Mouse (Mus musculus) c-Kit-negative CD71-positive TER-119-positive erythroid progenitor cells, embryonic 14.5 days (primary cell): Measurements from ENCODE around the gene 4931422A03Rik.

Experiments used
- DNase-seq: peaks from one replicate; pipeline ENCODE4 v3.0.0-alpha.2; 2013; ENCODE audit warnings: low read depth, low spot score

Gene 4931422A03Rik

DNA sequence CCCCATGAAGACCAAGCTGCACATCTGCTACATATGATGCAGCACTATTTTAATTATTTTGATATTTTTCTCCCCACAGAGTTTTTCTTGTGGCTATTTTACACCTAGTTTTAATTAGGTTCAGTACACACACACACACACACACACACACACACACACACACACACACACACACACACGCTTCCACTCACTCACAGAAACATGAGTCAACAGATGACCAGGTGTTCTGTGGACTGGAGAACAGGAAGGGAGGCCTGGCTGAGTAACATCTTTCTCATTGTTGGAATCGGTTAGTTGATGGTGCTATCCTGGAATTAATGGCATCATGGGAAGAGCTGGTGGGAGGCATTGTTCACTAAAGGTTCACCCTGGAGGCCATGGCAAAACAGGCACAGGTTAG is 90.5 kb downstream of the 4931422A03Rik start:
- no peak for DNase-seq

DNA sequence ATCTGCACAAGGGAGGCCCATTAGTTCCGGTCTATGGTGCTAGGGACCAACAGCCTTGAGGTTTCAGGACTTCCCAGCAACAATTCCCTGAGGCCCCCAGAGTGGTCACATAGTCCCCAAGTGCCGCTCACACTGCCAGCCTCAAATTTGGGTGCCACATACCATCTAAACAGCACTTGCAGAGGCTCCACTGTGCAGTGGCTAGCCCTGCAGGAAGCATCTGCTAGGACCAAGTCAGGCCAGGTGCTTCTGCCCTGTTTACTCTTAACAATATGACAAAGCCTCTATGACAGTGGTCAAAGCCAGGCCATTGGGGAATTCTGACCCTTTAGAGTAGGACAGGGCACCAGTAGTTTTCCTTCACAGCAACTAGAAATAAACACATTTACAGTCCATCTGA is 91.5 kb downstream of the 4931422A03Rik start:
- DNase-seq: no peak

DNA sequence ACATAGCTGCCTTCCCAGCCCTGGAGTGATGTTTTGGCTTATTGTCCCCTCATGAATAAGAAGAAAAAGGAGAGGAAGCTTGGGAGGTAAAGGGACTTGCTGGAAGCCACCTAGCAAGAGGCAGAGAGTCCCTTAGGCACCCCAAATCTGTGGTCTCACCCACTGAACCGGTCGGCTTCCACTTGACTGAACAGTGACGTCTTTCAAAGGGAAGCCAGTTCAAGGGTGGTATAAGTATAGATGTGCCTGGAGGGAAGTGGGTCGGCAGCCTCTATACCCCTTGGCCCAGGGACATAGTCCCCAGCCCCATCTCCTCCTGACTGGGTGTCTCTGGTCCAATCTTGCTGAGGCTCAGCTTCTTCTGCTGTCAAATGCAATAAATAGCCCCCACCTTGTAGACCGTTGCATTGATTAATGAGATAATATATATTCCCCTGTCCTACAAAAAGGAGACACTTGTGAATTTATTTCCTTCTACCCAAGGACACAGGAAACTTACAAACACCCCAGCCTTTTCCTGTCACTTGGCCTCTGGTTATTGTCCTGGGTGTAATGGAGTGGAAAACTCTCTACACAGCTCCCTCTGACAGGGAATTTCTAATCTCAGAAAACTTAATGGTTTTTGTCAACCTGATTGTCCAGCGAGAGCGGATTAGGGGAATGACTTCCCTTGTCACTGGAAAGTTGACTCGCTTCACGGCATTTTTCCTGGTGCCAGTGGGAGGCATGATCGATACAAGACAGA is 92.3 kb downstream of the 4931422A03Rik start:
- DNase-seq: no peak

DNA sequence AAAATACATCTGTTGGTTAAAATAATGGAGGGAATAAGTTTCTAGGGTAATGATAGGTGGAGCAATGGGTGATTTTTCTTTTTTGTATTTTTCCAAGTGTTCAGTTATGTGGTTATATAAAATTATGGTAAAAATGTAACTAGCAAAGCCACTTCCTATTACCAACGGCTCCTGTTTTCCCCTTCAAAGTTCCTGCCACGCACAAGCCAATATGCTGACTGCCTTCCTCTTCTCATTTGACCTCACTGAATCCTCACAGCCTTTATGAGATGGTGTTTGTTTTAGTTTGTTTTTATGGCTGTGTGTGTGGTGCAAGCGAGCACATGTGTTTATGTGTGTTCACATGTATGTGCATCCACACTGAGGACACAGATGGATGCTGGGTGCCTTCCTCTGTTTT is 93.5 kb downstream of the 4931422A03Rik start:
- DNase-seq: no peak

DNA sequence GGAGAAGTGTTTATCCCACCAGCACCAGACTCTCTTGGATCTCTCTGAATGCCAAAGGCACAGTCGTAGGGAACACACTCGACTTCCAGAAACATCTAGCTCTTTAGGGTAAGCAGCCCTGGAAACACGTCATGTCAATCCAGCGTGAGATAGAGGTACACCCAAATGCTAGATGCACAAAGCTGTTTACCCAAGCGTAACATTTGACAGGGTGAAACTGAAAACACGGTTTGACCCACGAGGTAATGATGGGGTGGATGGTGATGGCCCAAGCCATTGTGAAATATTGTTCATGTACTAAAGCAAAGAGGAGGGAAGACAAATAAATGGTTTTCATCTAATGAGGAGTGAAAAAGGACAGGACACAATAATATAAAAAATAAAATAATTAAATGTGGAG is 93.9 kb downstream of the 4931422A03Rik start:
- DNase-seq: no peak

DNA sequence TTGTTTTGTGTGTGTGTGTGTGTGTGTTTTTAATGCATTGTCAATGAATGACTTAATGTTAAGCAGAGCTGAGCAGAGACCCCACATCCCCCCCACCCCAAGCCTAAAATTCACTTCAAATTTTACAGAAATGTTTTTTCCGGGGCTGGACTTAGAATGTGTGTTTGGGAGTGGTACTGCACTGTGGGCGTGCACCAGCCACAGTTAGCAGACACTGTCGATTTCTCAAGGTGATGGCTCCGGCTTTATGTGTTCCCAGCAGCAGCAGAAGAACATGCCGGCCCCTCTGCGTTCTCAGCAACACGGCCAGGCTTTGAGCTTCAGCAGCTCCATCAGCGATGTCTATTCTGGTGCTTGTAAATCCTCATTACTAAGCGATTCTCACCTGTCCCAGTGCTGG is 95.7 kb downstream of the 4931422A03Rik start:
- no peak for DNase-seq

DNA sequence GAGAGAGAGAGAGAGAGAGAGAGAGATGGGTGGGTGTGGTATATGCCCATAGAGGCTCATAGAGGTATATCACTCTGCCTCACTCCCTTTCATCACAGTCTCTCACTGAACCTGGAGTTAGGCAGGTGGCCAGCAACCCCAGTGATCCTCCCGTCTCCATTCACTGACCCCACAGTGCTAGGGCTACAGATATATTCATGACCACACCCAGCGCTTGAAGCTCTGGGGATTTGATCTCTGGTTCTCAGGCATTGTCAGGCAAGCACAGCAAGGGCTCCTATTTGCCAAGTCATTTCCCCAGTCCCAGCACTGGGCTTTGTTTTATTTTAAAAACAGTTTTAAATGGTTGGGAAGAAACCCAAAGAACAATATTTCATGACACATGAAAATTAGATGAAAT is 96.1 kb downstream of the 4931422A03Rik start:
- DNase-seq: no peak

DNA sequence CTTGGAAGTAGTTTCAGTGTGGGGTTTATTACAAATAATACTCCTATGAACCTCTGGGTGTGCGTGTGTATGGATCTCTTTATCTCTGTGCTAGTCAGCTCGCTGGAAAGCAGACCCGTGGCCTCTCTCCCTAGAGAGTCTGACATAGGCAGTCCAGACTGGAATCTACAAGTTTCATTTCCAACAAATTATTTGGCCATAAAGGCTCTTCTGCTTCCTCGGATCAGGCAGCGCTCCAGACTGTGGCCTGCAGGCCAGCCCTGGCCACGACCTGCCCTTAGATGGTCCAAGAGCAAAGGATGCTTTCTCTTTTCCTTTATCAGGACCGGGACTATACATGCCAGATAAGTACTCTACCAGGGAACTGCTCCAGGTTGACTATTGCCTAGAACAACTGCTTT is 96.7 kb downstream of the 4931422A03Rik start:
- DNase-seq: no peak

DNA sequence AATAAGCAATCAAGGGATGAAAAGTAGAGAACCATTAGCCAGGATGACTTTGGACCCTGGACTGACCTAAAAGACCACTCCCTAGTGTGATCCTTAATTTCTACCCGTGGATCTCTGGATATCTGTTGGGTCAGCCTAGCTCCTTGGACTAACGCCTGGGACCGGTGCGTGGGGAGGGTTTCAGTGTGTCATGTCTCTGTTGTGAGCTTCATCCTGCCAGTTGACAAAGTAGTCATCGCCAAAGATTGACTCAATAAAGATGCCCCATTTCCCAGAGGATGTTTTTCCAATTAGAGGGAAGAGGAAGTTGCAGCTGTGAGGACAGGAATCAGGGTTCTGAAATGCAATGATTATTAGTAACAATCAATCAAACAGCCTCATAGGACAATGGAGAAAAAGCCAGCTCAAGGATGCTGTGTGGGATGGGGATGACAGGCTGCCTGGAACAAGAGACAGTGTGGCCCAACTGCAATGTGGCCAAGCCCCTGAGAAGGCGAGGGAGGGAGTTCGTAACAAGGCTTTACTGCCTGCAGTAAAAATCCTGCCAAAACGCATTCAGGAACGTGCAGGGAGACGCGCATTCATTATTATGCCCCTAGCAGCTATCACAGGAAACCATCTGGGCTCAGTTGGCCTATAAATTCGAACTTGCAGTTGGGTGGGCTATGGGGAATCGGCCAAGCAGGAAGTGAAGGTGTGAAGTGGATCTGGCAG is 97.7 kb downstream of the 4931422A03Rik start:
- DNase-seq: no peak

DNA sequence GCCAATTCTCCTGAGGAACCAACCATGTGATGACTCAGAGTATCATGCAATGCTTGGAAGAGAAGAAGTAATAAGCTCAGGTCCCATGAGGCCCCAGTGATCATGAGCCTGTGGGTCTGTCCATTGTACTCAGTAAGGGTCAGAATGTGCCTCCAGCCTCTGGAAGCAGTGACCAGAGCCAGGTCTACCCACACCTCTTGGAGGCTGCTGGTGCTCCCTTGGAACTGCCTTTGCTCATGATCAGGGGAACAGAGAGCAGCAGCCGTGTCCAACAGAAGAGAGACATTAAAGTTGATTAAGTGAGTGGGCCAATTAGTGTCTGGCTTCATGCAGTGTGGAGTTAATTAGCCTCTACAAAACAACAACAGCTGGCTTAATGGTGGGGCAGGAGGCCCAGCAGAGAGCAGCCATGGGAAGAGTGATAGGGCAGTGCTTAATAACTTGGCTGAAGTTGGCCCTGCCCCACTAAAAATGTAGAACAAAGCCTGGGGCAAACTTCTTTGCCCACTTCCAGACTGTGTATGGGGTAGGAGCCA is 100.5 kb downstream of the 4931422A03Rik start:
- no peak for DNase-seq

DNA sequence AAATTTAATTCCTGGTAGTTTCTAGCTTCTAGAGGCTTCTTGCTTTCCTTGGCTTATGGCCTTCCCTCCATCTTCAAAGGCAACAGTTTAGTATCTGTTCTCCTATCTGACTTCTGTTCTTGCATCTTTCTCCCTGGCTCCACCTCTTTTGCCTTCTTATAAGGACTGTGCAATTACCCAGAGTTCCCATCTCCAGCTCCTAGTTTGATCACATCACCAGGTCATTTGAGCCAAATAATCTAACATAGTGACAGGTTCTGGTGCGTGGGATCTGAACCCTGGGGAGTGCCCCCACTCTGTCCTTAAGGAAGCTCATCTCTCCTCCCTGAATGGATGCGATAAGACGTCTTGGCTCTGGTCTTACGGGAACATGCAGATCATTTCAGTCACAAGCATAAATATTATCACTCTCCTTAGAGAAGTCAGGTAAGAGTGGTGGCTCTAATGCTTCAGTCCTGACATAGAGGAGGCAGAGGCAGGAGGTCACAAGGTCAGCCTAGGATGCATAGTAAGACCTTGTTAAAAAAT is 101.5 kb downstream of the 4931422A03Rik start:
- DNase-seq: peak; percentile 44

DNA sequence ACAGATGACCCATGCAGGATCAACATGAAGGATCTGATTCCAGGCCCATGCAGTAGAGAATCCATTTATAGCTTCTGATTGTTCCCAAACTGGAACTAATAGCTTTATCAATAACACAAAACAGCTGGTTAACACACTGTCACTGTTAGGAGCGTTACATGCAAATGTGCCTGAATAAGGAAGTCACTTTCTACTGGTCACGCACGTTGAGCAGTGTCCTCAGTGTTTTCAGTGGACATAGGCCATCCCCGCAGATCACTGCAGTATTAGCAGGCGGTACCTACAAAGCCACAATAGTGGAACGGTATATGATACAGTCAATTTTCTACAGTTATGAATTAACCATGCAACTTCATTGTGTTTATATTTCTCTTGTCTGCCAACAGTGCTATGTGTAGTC is 108.7 kb downstream of the 4931422A03Rik start:
- no peak for DNase-seq

DNA sequence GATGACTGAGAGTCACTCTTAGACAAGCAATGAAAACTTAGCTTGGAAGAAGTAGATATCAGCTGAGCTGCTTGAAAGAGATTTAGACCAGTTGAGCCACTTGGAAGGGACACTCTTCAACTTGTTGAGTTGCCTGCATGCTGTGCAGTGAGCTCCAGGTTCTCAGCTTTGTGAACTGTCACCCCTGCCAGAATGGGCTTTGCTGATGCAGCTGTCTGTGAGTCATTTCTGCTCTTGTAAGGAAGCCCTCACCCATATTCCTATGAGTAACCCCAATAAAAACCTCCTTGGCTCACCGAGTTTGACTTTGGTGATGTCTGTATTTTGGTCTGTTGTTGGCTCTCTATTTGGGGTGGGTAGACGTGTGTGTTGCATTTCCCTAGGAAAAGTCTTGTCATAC is 109.8 kb downstream of the 4931422A03Rik start:
- DNase-seq: no peak

DNA sequence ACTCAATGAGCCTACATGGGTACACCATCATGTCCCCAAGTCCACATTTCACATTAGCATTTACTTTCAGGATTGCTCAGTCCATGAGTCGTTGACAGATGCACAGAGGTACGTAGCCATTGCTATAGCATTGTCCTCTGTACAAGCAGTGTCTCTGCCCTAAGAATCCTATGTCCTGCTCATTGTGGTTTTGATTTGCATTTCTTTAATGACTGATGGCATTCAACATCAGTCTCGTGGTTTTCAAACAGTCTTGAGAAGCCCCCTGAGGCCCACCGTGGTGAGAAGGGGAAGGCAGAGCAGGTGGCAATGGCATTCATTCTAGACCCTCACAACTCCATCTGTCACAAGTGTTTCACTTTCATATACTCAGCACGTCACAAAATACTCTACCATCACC is 110.8 kb downstream of the 4931422A03Rik start:
- no peak for DNase-seq
